Mouse (Mus musculus): ENCODE results near the gene Hmgn2.
"Not testable (repeated sequence)": the region's sequence is repeated elsewhere in the genome, so short reads cannot be mapped to it uniquely, and the experiment has no call there.

The Hmgn2 gene

DNA sequence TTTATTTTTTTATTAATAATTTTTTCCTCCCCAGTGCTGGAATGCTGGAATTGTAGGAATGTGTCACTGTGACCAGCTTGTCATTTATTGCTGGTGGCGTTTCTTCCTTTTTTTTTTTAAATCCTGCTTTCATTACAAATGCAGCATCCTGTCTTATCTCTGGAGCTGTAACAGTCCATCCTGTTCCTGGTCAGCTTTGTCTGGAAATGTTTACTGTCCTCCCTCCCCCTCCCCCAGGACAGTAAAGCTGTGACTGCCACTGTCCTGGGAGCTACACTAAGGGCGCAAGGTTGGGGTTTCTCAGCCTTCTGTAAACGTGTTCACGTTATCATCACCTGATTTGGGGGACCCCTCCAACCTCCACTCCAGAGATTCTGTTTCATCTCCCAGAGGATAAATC is 43.2 kb downstream of the Hmgn2 start:
- no peak for DNase-seq (ENCODE audit: low read depth, low spot score)

DNA sequence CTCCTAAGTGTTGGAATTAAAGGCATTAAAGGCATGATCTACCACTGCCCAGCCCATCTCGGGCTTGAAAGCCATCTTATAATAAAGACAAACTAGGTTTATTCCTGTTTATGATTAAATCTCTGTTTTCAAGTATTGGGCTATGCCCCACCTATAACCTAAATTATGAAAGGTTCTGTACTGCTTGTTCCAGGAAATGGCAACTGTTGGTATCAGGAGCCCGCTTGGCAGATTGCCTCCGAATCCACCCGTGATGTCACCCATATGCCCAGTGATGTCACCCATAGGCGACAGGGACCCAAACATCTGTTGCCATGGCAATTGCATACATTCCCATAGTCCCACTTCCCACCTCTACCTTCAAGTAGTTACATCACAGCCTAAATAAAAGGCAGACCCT is 44.7 kb downstream of the Hmgn2 start:
- DNase-seq (ENCODE audit: low read depth, low spot score) = no peak

DNA sequence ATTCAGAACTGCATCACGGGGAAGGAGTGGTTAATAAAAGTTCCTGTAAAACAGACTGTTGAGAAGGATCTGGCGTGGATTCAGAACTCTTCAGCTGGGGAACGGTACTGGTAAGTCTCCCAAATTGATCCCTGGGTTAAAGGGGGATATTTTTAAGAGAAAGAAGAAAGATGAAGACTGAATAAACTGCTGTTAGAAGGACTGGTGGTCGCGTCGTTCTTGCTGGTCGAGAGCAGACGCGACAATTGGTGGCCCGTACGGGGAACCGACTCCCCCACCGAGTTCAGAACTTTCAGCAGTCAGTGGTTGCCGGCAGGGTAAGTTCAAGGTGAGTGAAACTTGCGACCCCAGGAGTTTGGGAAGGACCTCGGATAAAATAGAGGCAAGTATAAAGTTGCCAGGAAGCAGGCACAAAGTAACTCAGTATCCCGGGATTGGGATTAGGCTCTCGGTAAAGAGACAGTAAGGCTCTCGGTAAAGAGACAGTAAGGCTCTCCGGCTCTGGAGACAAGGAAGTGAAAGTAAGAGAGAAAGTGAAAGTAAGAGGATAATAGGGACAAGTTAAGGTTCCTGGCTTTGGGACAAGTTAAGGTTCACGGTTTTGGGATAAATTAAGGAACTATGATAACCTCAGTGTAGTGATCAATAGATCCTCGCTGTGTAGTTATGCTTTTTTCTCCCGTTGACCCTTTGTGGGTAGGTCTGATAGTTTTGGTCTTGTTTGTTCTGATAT is 50.2 kb downstream of the Hmgn2 start:
- DNase-seq (ENCODE audit: low read depth, low spot score) = not testable (repeated sequence)
